Mouse (Mus musculus): ENCODE data around the gene Sh3bgrl2. TPM values are rescaled to one million over a fixed set of nuclear protein-coding genes. Genes with fewer than 3 reads are reported as not detected.

Gene Sh3bgrl2
- polyA plus RNA-seq, 1 experiment from 2014 or later = 7.0 TPM

- Histone ChIP-seq H3K36me3 (no peaks in the 10 kb centered on the region), H3K4me1 (no peaks in the 10 kb centered on the region), H3K4me2 (replicated peaks) (no peak overlapping the region), H3K4me3 (no peak overlapping the region), H3K9me3 (no peaks in the 10 kb centered on the region), H3K27ac (no peak overlapping the region), H3K9ac (no peak overlapping the region), H3K27me3 (replicated peaks) (0 out of 2 replicates have a peak, but pooled peaks cover 3% of the 10 kb centered on the region)
- ATAC-seq (ENCODE audit: low FRiP score, low read depth) = no peak
Observed at GRCm38 (mm10) chr9:83545240-83545639, 2.9 kb upstream of the Sh3bgrl2 start.

- Histone ChIP-seq H3K4me3 (no peak overlapping the region), H3K9ac (no peak overlapping the region), H3K36me3 (no peaks in the 10 kb centered on the region), H3K9me3 (no peaks in the 10 kb centered on the region), H3K4me2 (replicated peaks) (no peak overlapping the region), H3K27ac (no peak overlapping the region), H3K27me3 (replicated peaks) (0 out of 2 replicates have a peak, but pooled peaks cover 3% of the 10 kb centered on the region), H3K4me1 (no peaks in the 10 kb centered on the region)
- WGBS = 89% methylated on average over 7 of the region's 7 CpGs
- no peak for ATAC-seq (ENCODE audit: low FRiP score, low read depth)
Observed at GRCm38 (mm10) chr9:83546316-83546715, 1.8 kb upstream of the Sh3bgrl2 start.

GRCm38 (mm10) chr9:83547229-83547628, 898 bp upstream of the Sh3bgrl2 start:
- Histone ChIP-seq H3K4me3 (no peak overlapping the region), H3K36me3 (no peaks in the 10 kb centered on the region), H3K27ac (no peak overlapping the region), H3K9me3 (no peaks in the 10 kb centered on the region), H3K4me2 (replicated peaks) (no peak overlapping the region), H3K4me1 (no peaks in the 10 kb centered on the region), H3K9ac (no peak overlapping the region), H3K27me3 (replicated peaks) (0 out of 2 replicates have a peak, but pooled peaks cover 3% of the 10 kb centered on the region)
- no peak for ATAC-seq (ENCODE audit: low FRiP score, low read depth)
- 80% methylated on average over 7 of the region's 7 CpGs for WGBS

GRCm38 (mm10) chr9:83549866-83550265, 1.7 kb downstream of the Sh3bgrl2 start:
- WGBS = 92% methylated on average over 6 of the region's 6 CpGs
- no peaks in the 10 kb centered on the region for H3K9me3 ChIP-seq
- H3K4me2 ChIP-seq (replicated peaks) = no peak overlapping the region
- no peak overlapping the region for H3K27ac ChIP-seq
- H3K36me3 ChIP-seq = no peaks in the 10 kb centered on the region
- no peak overlapping the region for H3K9ac ChIP-seq
- no peak overlapping the region for H3K4me3 ChIP-seq
- H3K4me1 ChIP-seq = no peaks in the 10 kb centered on the region
- 0 out of 2 replicates have a peak, but pooled peaks cover 3% of the 10 kb centered on the region for H3K27me3 ChIP-seq (replicated peaks)
- no peak for ATAC-seq (ENCODE audit: low FRiP score, low read depth)

GRCm38 (mm10) chr9:83551116-83551515, 3.0 kb downstream of the Sh3bgrl2 start:
- Histone ChIP-seq H3K9me3 (no peaks in the 10 kb centered on the region), H3K4me1 (no peaks in the 10 kb centered on the region), H3K4me3 (no peak overlapping the region), H3K36me3 (no peaks in the 10 kb centered on the region), H3K9ac (no peak overlapping the region), H3K27me3 (replicated peaks) (0 out of 2 replicates have a peak, but pooled peaks cover 3% of the 10 kb centered on the region), H3K4me2 (replicated peaks) (no peak overlapping the region), H3K27ac (no peak overlapping the region)
- no peak for ATAC-seq (ENCODE audit: low FRiP score, low read depth)
- WGBS = 73% methylated on average over 7 of the region's 7 CpGs

- 90% methylated on average over 6 of the region's 6 CpGs for WGBS
- ATAC-seq (ENCODE audit: low FRiP score, low read depth) = no peak
- no peak overlapping the region for H3K4me3 ChIP-seq
Observed at GRCm38 (mm10) chr9:83551632-83552031, 3.5 kb downstream of the Sh3bgrl2 start.

GRCm38 (mm10) chr9:83555580-83555979, 7.5 kb downstream of the Sh3bgrl2 start:
- H3K4me1 ChIP-seq = no peaks in the 10 kb centered on the region
- H3K4me2 ChIP-seq (replicated peaks) = no peak overlapping the region
- H3K4me3 ChIP-seq = no peak overlapping the region
- no peak for ATAC-seq (ENCODE audit: low FRiP score, low read depth)
- no peak overlapping the region for H3K9ac ChIP-seq
- WGBS = 70% methylated on average over 2 of the region's 2 CpGs
- H3K36me3 ChIP-seq = no peaks in the 10 kb centered on the region
- no peak overlapping the region for H3K27ac ChIP-seq
- no peaks in the 10 kb centered on the region for H3K9me3 ChIP-seq
- no peaks in the 10 kb centered on the region for H3K27me3 ChIP-seq (replicated peaks)

More at GRCm38 (mm10) chr9:83551632-83552031, 3.5 kb downstream of the Sh3bgrl2 start:
- H3K9ac ChIP-seq = no peak overlapping the region
- H3K9me3 ChIP-seq = no peaks in the 10 kb centered on the region
- H3K27me3 ChIP-seq (replicated peaks) = 0 out of 2 replicates have a peak, but pooled peaks cover 3% of the 10 kb centered on the region
- no peak overlapping the region for H3K4me2 ChIP-seq (replicated peaks)
- no peaks in the 10 kb centered on the region for H3K36me3 ChIP-seq
- no peak overlapping the region for H3K27ac ChIP-seq
- no peaks in the 10 kb centered on the region for H3K4me1 ChIP-seq

- ATAC-seq (ENCODE audit: low FRiP score, low read depth) = no peak
- H3K27ac ChIP-seq = no peak overlapping the region
- no peak overlapping the region for H3K9ac ChIP-seq
- H3K4me2 ChIP-seq (replicated peaks) = no peak overlapping the region
- H3K4me1 ChIP-seq = no peaks in the 10 kb centered on the region
- 34% methylated on average over 6 of the region's 6 CpGs for WGBS
- H3K4me3 ChIP-seq = no peak overlapping the region
- no peaks in the 10 kb centered on the region for H3K27me3 ChIP-seq (replicated peaks)
- no peaks in the 10 kb centered on the region for H3K9me3 ChIP-seq
- H3K36me3 ChIP-seq = no peaks in the 10 kb centered on the region
Observed at GRCm38 (mm10) chr9:83556236-83556635, 8.1 kb downstream of the Sh3bgrl2 start.

GRCm38 (mm10) chr9:83556780-83557771, 8.9 kb downstream of the Sh3bgrl2 start:
- no peak overlapping the region for H3K4me2 ChIP-seq (replicated peaks)
- 63% methylated on average over 10 of the region's 10 CpGs for WGBS
- H3K27me3 ChIP-seq (replicated peaks) = no peaks in the 10 kb centered on the region
- H3K9ac ChIP-seq = no peak overlapping the region
- no peak overlapping the region for H3K4me3 ChIP-seq
- no peaks in the 10 kb centered on the region for H3K36me3 ChIP-seq
- peak; percentile 37; the same call in 1 of the 2 replicates for ATAC-seq (ENCODE audit: low FRiP score, low read depth)
- no peaks in the 10 kb centered on the region for H3K4me1 ChIP-seq
- no peak overlapping the region for H3K27ac ChIP-seq
- no peaks in the 10 kb centered on the region for H3K9me3 ChIP-seq

- 85% methylated on average over 4 of the region's 4 CpGs for WGBS
- no peak overlapping the region for H3K4me2 ChIP-seq (replicated peaks)
- no peaks in the 10 kb centered on the region for H3K36me3 ChIP-seq
- no peak overlapping the region for H3K4me3 ChIP-seq
- no peaks in the 10 kb centered on the region for H3K4me1 ChIP-seq
- H3K27me3 ChIP-seq (replicated peaks) = no peaks in the 10 kb centered on the region
- H3K9me3 ChIP-seq = no peaks in the 10 kb centered on the region
- H3K9ac ChIP-seq = no peak overlapping the region
- no peak overlapping the region for H3K27ac ChIP-seq
- no peak for ATAC-seq (ENCODE audit: low FRiP score, low read depth)
Observed at GRCm38 (mm10) chr9:83560670-83561069, 12.5 kb downstream of the Sh3bgrl2 start.

GRCm38 (mm10) chr9:83562889-83563288, 14.8 kb downstream of the Sh3bgrl2 start:
- no peak overlapping the region for H3K27ac ChIP-seq
- H3K9ac ChIP-seq = no peak overlapping the region
- no peaks in the 10 kb centered on the region for H3K4me1 ChIP-seq
- H3K4me3 ChIP-seq = no peak overlapping the region
- H3K27me3 ChIP-seq (replicated peaks) = no peaks in the 10 kb centered on the region
- no peaks in the 10 kb centered on the region for H3K9me3 ChIP-seq
- H3K36me3 ChIP-seq = no peaks in the 10 kb centered on the region
- ATAC-seq (ENCODE audit: low FRiP score, low read depth) = no peak
- no peak overlapping the region for H3K4me2 ChIP-seq (replicated peaks)
- 92% methylated on average over 7 of the region's 7 CpGs for WGBS

GRCm38 (mm10) chr9:83563808-83564549, 15.9 kb downstream of the Sh3bgrl2 start:
- Histone ChIP-seq H3K27me3 (replicated peaks) (no peaks in the 10 kb centered on the region), H3K36me3 (no peaks in the 10 kb centered on the region), H3K4me2 (replicated peaks) (no peak overlapping the region), H3K9ac (no peak overlapping the region), H3K27ac (no peak overlapping the region), H3K4me1 (no peaks in the 10 kb centered on the region), H3K9me3 (no peaks in the 10 kb centered on the region), H3K4me3 (no peak overlapping the region)
- no peak for ATAC-seq (ENCODE audit: low FRiP score, low read depth)
- 69% methylated on average over 16 of the region's 16 CpGs for WGBS

All from neural tube, embryonic 12.5 days (tissue).